Mouse (Mus musculus): ENCODE measurements around the gene Cubn. TPM values are rescaled to one million over a fixed set of nuclear protein-coding genes. Genes with fewer than 3 reads are reported as not detected.
A peak's percentile ranks its signal among the peaks of the same experiment; 100 is the strongest.

The Cubn gene
- total and polyA plus RNA-seq, 3 experiments = 0.03 to 0.09 (median 0.04) TPM

DNA sequence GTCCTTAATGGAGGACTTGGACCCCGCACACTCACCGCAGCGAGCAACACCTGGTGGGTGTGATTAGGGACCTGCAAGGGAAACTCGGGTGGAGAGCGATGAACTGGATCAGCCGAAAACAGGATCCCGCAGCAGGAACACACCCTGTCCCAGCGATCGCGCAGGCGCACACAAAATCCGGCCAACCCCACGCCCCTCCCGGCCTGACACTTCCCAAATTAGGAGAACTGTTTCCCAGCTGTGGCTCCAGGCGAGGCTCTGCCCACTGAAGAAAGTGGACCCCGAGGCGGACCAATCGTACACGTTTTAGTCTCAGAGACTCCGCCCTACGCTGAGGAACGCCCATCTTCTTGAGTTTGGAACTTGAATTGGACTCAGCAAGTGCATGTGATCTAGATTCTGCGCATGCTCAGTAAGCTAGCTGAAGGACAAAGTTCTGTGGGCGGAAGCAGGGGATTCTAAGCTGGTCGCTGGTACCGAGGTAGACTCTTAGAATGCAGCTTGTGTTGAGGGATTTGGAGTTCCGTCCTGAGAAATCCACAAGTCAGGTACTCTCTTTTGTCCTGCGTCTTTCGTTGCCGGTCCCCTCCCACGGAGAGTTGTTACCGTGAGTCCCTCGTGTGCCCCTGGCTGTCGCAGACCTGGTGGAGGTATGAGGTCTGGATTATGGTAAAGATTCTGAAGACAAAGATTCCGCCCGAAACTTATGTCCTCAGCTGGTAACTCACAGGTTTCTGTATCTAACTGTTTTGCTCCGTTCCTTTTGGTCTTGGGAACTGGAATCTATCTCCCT is 220.3 kb downstream of the Cubn start, which contains the start of gene Rsu1:
Gene Rsu1 (minus strand): TSS at position 251 of the 793 bp plus-strand sequence.
- DNase-seq (ENCODE audit: extremely low read depth) = peak; percentile 100
- Histone ChIP-seq H3K4me1 (ENCODE audit: control insufficient read depth in 1 of 2, insufficient read depth in 2 of 2) (peaks cover 0 to 31% of the 10 kb centered on the region in 2 experiments; a peak in 2 of 4 replicates), H3K27me3 (replicated peaks) (no peaks in the 10 kb centered on the region), H3K36me3 (replicated peaks in 1 of 2; ENCODE audit: control insufficient read depth in 1 of 2, insufficient read depth in 1 of 2, low read length in 1 of 2) (peaks cover 0 to 30% of the 10 kb centered on the region in 2 experiments), H3K9ac (ENCODE audit: insufficient read depth, low read depth) (peak within 1 kb of the TSS; percentile 80), H3K27ac (ENCODE audit: insufficient read depth, low read depth) (no peak within 1 kb of the TSS), H3K9me3 (replicated peaks; ENCODE audit: low read length) (no peaks in the 10 kb centered on the region), H3K79me2 (replicated peaks; ENCODE audit: control insufficient read depth, extremely low read depth, insufficient read depth, poor library complexity, severe bottlenecking) (no peaks in the 10 kb centered on the region), H3K4me3 (replicated peaks in 1 of 3; ENCODE audit: low read depth in 2 of 3, low read length in 2 of 3, poor library complexity in 1 of 3) (peak within 1 kb of the TSS; percentile 69 to 91 (median 73)), H3K4me2 (ENCODE audit: insufficient read depth, low read depth, poor library complexity, severe bottlenecking) (peak within 1 kb of the TSS; percentile 86)
- in situ Hi-C loops (cut with MboI; ENCODE audit: low pct_ligation_motif_present, low pct_unique_long_range_greater_than_20kb, low sequenced_read_pairs) = no loop called here
- no peak for TF ChIP-seq JUN (IDR thresholded peaks at IDR 0.05; ENCODE audit: insufficient read depth, low read depth, low read length)
- TF ChIP-seq USF2 (conservative IDR thresholded peaks at IDR 0.05; ENCODE audit: low read depth, low read length) = peak; percentile 75
- peak; percentile 90 for TF ChIP-seq HCFC1 (IDR thresholded peaks at IDR 0.05; ENCODE audit: low read depth, low read length)
- no peak for TF ChIP-seq RAD21 (IDR thresholded peaks at IDR 0.05; ENCODE audit: low read depth, low read length)
- peak; percentile 49; the same call in 1 of the 2 replicates for TF ChIP-seq KAT2A (IDR thresholded peaks at IDR 0.05; ENCODE audit: insufficient replicate concordance, low read length)
- no peak for TF ChIP-seq CHD1 (IDR thresholded peaks at IDR 0.05; ENCODE audit: low read depth, low read length)
- no peak for TF ChIP-seq TCF12 (IDR thresholded peaks at IDR 0.05; ENCODE audit: low read depth, low read length)
- no peak for TF ChIP-seq RCOR1 (conservative IDR thresholded peaks at IDR 0.05; ENCODE audit: low read depth, low read length)
- TF ChIP-seq MAZ (IDR thresholded peaks at IDR 0.05; ENCODE audit: low read depth, low read length) = no peak
- no peak for TF ChIP-seq ZNF384 (IDR thresholded peaks at IDR 0.05; ENCODE audit: low read depth, low read length)
- TF ChIP-seq ETS1 (conservative IDR thresholded peaks at IDR 0.05; ENCODE audit: low read depth, low read length) = no peak
- no peak for TF ChIP-seq NELFE (IDR thresholded peaks at IDR 0.05; ENCODE audit: low read depth, low read length)
- TF ChIP-seq SMC3 (IDR thresholded peaks at IDR 0.05; ENCODE audit: low read depth, low read length) = no peak
- TF ChIP-seq POLR2AphosphoS2 (IDR thresholded peaks at IDR 0.05; ENCODE audit: low read depth, low read length) = no peak
- TF ChIP-seq E2F4 (IDR thresholded peaks at IDR 0.05; ENCODE audit: insufficient replicate concordance, low read depth, low read length) = no peak
- TF ChIP-seq ZC3H11A (IDR thresholded peaks at IDR 0.05; ENCODE audit: low read depth, low read length) = no peak
- TF ChIP-seq ELF1 (IDR thresholded peaks at IDR 0.05; ENCODE audit: low read depth, low read length) = peak; percentile 99
- TF ChIP-seq EP300 (IDR thresholded peaks at IDR 0.05; ENCODE audit: low read length) = no peak
- TF ChIP-seq NRF1 (IDR thresholded peaks at IDR 0.05; ENCODE audit: low read depth, low read length) = peak; percentile 87
- 0 out of 2 replicates have a peak, but pooled peaks have one; percentile 22 for TF ChIP-seq ZMIZ1 (IDR thresholded peaks at IDR 0.05; ENCODE audit: low read depth, low read length)
- TF ChIP-seq USF1 (IDR thresholded peaks at IDR 0.05; ENCODE audit: low read depth, low read length) = peak; percentile 86
- TF ChIP-seq GABPA (IDR thresholded peaks at IDR 0.05; ENCODE audit: insufficient replicate concordance, low read depth, low read length) = no peak
- TF ChIP-seq TBP (conservative IDR thresholded peaks at IDR 0.05; ENCODE audit: low read depth, low read length) = peak; percentile 63
- TF ChIP-seq JUND (conservative IDR thresholded peaks at IDR 0.05; ENCODE audit: low read depth, low read length) = no peak
- no peak for TF ChIP-seq BHLHE40 (IDR thresholded peaks at IDR 0.05; ENCODE audit: low read depth, low read length)
- no peak for TF ChIP-seq IRF4 (IDR thresholded peaks at IDR 0.05; ENCODE audit: low read depth, low read length)
- no peak for TF ChIP-seq MAX (IDR thresholded peaks at IDR 0.05; ENCODE audit: low read length)
- no peak for TF ChIP-seq MAFK (IDR thresholded peaks at IDR 0.05; ENCODE audit: insufficient replicate concordance, low read length)
- no peak; the same call in 1 of the 2 replicates for TF ChIP-seq MYC (IDR thresholded peaks at IDR 0.05; ENCODE audit: low read depth, low read length)
- peak; percentile 67 for TF ChIP-seq POLR2A (IDR thresholded peaks at IDR 0.05; ENCODE audit: low read depth, low read length)
- TF ChIP-seq UBTF (IDR thresholded peaks at IDR 0.05; ENCODE audit: low read depth, low read length) = no peak
- TF ChIP-seq MEF2A (IDR thresholded peaks at IDR 0.05; ENCODE audit: borderline replicate concordance, low read depth, low read length) = 0 out of 2 replicates have a peak, but pooled peaks have one; percentile 6
- TF ChIP-seq MXI1 (IDR thresholded peaks at IDR 0.05; ENCODE audit: low read depth, low read length) = no peak; the same call in none of the 2 replicates
- TF ChIP-seq PAX5 (IDR thresholded peaks at IDR 0.05; ENCODE audit: low read length) = no peak
- TF ChIP-seq ZKSCAN1 (IDR thresholded peaks at IDR 0.05; ENCODE audit: borderline replicate concordance, low read depth, low read length) = no peak
- no peak for TF ChIP-seq CTCF (conservative IDR thresholded peaks at IDR 0.05 in 1 of 2, IDR thresholded peaks at IDR 0.05 in 1 of 2; ENCODE audit: low read depth in 2 of 2, low read length in 2 of 2)
- no peak for TF ChIP-seq CHD2 (IDR thresholded peaks at IDR 0.05; ENCODE audit: low read length)
- peak; percentile 92 for TF ChIP-seq SIN3A (IDR thresholded peaks at IDR 0.05; ENCODE audit: low read length)
- dilution Hi-C loops (cut with MboI; ENCODE audit: extremely low pct_ligation_motif_present, extremely low pct_unique_long_range_greater_than_20kb, low sequenced_read_pairs) = no loop called here
